Mouse (Mus musculus) stomach, postnatal 0 days (tissue): ENCODE measurements around the gene Iffo2.

Experiments
- CTCF ChIP-seq: IDR thresholded peaks from 2 replicates; pipeline ENCODE4 v1.5.1; 2016; ENCODE audit warnings: antibody characterized with exemption, low read depth, mild to moderate bottlenecking, moderate library complexity
- EP300 ChIP-seq: optimal IDR thresholded peaks from 2 replicates; pipeline ENCODE3; 2016; ENCODE audit warnings: antibody characterized with exemption

DNA sequence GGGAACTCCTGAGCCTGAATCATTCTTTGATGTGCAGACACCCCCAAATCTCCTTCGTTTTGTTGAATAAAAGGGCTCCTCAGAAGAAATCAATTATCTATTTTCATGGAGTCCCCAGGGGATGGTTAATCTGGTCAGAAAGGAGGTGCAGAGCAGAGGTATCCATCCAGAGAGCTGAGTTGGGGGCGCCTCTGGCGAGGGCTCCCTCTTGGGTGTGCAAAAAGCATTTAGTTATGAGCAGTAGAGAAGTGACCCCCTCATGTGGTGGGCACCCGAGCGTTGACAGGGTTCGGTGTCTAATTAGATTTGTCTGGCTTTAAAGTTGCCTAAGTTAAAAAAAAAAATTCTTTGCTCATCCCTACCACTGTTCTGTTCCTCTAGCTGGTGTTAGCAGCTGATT lies 80.6 kb downstream of the Iffo2 start:
- TF ChIP-seq EP300 = no peak
- no peak for TF ChIP-seq CTCF
